8 mouse cellular contexts compared by ENCODE assay signal in the genomic region with DNA sequence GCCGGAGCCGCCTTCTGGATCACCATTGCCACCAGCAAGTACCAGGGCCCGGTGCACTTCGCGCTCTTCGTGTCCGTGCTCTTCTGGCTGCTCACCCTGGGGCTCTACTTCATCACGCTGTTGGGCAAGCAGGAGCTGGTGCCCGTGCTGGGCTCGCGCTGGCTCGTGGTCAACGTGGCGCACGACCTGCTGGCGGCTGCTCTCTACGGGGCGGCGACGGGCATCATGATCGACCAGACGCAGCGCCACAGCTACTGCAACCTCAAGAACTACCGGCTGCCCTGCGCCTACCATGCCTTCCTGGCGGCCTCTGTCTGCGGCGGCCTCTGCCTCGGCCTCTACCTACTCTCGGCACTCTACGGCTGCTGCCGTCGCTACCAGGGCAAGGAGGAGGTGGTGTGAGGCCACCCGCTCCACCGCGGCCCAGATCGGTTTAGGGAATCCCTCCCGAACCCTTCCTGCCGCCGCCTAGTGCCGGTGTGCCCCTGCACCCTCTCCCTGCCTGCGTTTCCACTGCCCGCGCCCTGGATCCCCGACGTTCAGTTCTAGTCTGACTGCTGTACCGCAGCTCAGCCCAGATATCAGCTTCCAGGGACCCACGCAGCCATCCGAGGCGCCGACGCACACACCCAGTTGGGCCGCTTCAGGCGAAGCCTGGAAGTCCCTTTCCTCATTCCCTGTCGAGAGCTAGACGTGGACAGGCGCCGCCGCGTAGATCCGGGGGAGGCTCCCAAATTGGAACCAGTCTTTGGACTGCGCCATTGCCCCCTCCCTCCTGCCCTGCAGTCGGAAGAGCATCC. TPM values are rescaled to one million over a fixed set of nuclear protein-coding genes. Genes with fewer than 3 reads are reported as not detected.
DNase-seq lines count a peak whose midpoint lies in the region; ATAC-seq lines count a peak whose summit lies in the region.

No protein-coding gene starts in this region.

- peak overlapping the region; percentile 65 for H3K4me2 ChIP-seq in forebrain, embryonic 16.5 days (ENCODE audit: low read length)

- peaks cover 10% of the 10 kb centered on the region; the same call in 1 of the 2 replicates for H3K4me1 ChIP-seq in forebrain, embryonic 16.5 days (replicated peaks; ENCODE audit: control insufficient read depth, insufficient read depth, low read length)
- peaks cover 38% of the 10 kb centered on the region for H3K4me1 ChIP-seq in hindbrain, embryonic 10.5 days (replicated peaks)

- WGBS in forebrain, embryonic 16.5 days, result under 1% methylated on average over 62 of the region's 63 CpGs
- WGBS in hindbrain, embryonic 10.5 days, result under 1% methylated on average over 63 of the region's 63 CpGs

- intact Hi-C loops in left cerebral cortex, postnatal 36 days (cut with DNase I), result loop anchor here (5.0 kb wide), 1 partner anchor 111 kb away; a partner anchor contains a TSS

- peaks cover 11% of the 10 kb centered on the region for H3K27me3 ChIP-seq in forebrain, embryonic 16.5 days (replicated peaks; ENCODE audit: control insufficient read depth, insufficient read depth, low read length)
- peaks cover 48% of the 10 kb centered on the region for H3K27me3 ChIP-seq in hindbrain, embryonic 10.5 days (ENCODE audit: insufficient read depth, poor library complexity, severe bottlenecking)

- no peaks in the 10 kb centered on the region for H3K36me3 ChIP-seq in forebrain, embryonic 16.5 days (ENCODE audit: control insufficient read depth, insufficient read depth)
- H3K36me3 ChIP-seq in hindbrain, embryonic 10.5 days, result no peaks in the 10 kb centered on the region

- no peak overlapping the region; the same call in 1 of the 2 replicates for H3K27ac ChIP-seq in forebrain, embryonic 16.5 days (ENCODE audit: low read length)
- H3K27ac ChIP-seq in hindbrain, embryonic 10.5 days, result peak overlapping the region; percentile 87

- no peaks in the 10 kb centered on the region for H3K9me3 ChIP-seq in forebrain, embryonic 16.5 days (ENCODE audit: control insufficient read depth, low read length)
- no peaks in the 10 kb centered on the region for H3K9me3 ChIP-seq in hindbrain, embryonic 10.5 days

- peak; percentile 52 for ATAC-seq in forebrain, embryonic 16.5 days
- peak; percentile 32 for ATAC-seq in megakaryocyte-erythroid progenitor cell, adult 5-6 weeks (replicated peaks; ENCODE audit: low FRiP score, low TSS enrichment, poor library complexity, severe bottlenecking)

- H3K9ac ChIP-seq in forebrain, embryonic 16.5 days (replicated peaks; ENCODE audit: low read depth, low read length), result peak overlapping the region; percentile 71

- DNase-seq in NIH3T3 (ENCODE audit: low read depth), result peak; percentile 71
- DNase-seq in cerebellum, adult 11 months, result peak; percentile 68
- DNase-seq in hindbrain, embryonic 10.5 days (ENCODE audit: low spot score), result peak; percentile 74
- DNase-seq in left cerebral cortex, postnatal 36 days (ENCODE audit: low spot score in 2 of 2), result peak; percentile 73 to 80
- DNase-seq in right cerebral cortex, postnatal 14 days, result peak; percentile 63
- DNase-seq in layer of hippocampus, adult 9-11 months, result no peak

- peak overlapping the region; percentile 65 for H3K4me3 ChIP-seq in forebrain, embryonic 16.5 days (replicated peaks; ENCODE audit: low read length)
- H3K4me3 ChIP-seq in hindbrain, embryonic 10.5 days, result peak overlapping the region; percentile 67

RNA-seq across cellular contexts. Expression of a gene that starts 0.8 kb away (rescaled TPM):
- polyA plus RNA-seq in forebrain, embryonic 16.5 days (2015; fragmentation: Nextera tagmentation; extraction: Ambion mirVana), result 1.5 and 2.0 TPM in 2 replicates
- 3.1 and 3.6 TPM in 2 replicates for polyA plus RNA-seq in hindbrain, embryonic 10.5 days (2016; fragmentation: Nextera tagmentation; extraction: Ambion mirVana)
- total RNA-seq in left cerebral cortex, postnatal 36 days (2021), result 1 to 10 TPM; 9.5 to 9.8 TPM
- total RNA-seq in megakaryocyte-erythroid progenitor cell, adult 5-6 weeks (2014; fragmentation: Nextera tagmentation), result 3.3 and 6.1 TPM in 2 replicates
- 4.5 and 5.8 TPM in 2 replicates for total RNA-seq in megakaryocyte-erythroid progenitor cell, adult 5-6 weeks (2017)

RNA-seq across cellular contexts. Expression of a gene that starts 15.8 kb away (rescaled TPM):
- 65.4 and 78.7 TPM in 2 replicates for polyA plus RNA-seq in forebrain, embryonic 16.5 days (2015; fragmentation: Nextera tagmentation; extraction: Ambion mirVana)
- polyA plus RNA-seq in hindbrain, embryonic 10.5 days (2016; fragmentation: Nextera tagmentation; extraction: Ambion mirVana), result 35.3 and 40.2 TPM in 2 replicates
- 10 to 100 TPM; 78.8 to 94.5 TPM for total RNA-seq in left cerebral cortex, postnatal 36 days (2021)
- 19.4 and 30.4 TPM in 2 replicates for total RNA-seq in megakaryocyte-erythroid progenitor cell, adult 5-6 weeks (2014; fragmentation: Nextera tagmentation)
- total RNA-seq in megakaryocyte-erythroid progenitor cell, adult 5-6 weeks (2017), result 10.7 and 13.4 TPM in 2 replicates

RNA-seq across cellular contexts. Expression of a gene that starts 19.1 kb away (rescaled TPM):
- 7.4 and 7.5 TPM in 2 replicates for polyA plus RNA-seq in forebrain, embryonic 16.5 days (2015; fragmentation: Nextera tagmentation; extraction: Ambion mirVana)
- 17.5 and 19.0 TPM in 2 replicates for polyA plus RNA-seq in hindbrain, embryonic 10.5 days (2016; fragmentation: Nextera tagmentation; extraction: Ambion mirVana)
- 10 to 100 TPM; 29.3 to 40.2 TPM for total RNA-seq in left cerebral cortex, postnatal 36 days (2021)
- total RNA-seq in megakaryocyte-erythroid progenitor cell, adult 5-6 weeks (2014; fragmentation: Nextera tagmentation), result 2.2 and 6.1 TPM in 2 replicates
- total RNA-seq in megakaryocyte-erythroid progenitor cell, adult 5-6 weeks (2017), result 4.6 TPM in 1 of 2 replicates, not detected in the other

RNA-seq across cellular contexts. Expression of a gene that starts 54.1 kb away (rescaled TPM):
- 1.2 and 1.5 TPM in 2 replicates for polyA plus RNA-seq in forebrain, embryonic 16.5 days (2015; fragmentation: Nextera tagmentation; extraction: Ambion mirVana)
- 0.26 and 0.46 TPM in 2 replicates for polyA plus RNA-seq in hindbrain, embryonic 10.5 days (2016; fragmentation: Nextera tagmentation; extraction: Ambion mirVana)
- total RNA-seq in left cerebral cortex, postnatal 36 days (2021), result under 1 TPM; 0.27 to 0.76 TPM
- not detected in 2 replicates for total RNA-seq in megakaryocyte-erythroid progenitor cell, adult 5-6 weeks (2014; fragmentation: Nextera tagmentation)
- total RNA-seq in megakaryocyte-erythroid progenitor cell, adult 5-6 weeks (2017), result not detected in 2 replicates

RNA-seq across cellular contexts. Expression of a gene that starts 57.7 kb away (rescaled TPM):
- 28.8 and 31.9 TPM in 2 replicates for polyA plus RNA-seq in forebrain, embryonic 16.5 days (2015; fragmentation: Nextera tagmentation; extraction: Ambion mirVana)
- polyA plus RNA-seq in hindbrain, embryonic 10.5 days (2016; fragmentation: Nextera tagmentation; extraction: Ambion mirVana), result 28.2 TPM in 2 replicates
- 10 to 100 TPM; 63.6 to 72.2 TPM for total RNA-seq in left cerebral cortex, postnatal 36 days (2021)
- total RNA-seq in megakaryocyte-erythroid progenitor cell, adult 5-6 weeks (2014; fragmentation: Nextera tagmentation), result 8.9 and 13.5 TPM in 2 replicates
- total RNA-seq in megakaryocyte-erythroid progenitor cell, adult 5-6 weeks (2017), result 4.6 and 5.2 TPM in 2 replicates

Comparison
In these comparisons a context has a peak if more than half of its experiments do, and no peak if none do; other contexts are left out.
1. RNA of a gene that starts 19.1 kb away (total RNA-seq): 29.3 to 40.2 TPM in left cerebral cortex, postnatal 36 days; 2.2 to 6.1 TPM in megakaryocyte-erythroid progenitor cell, adult 5-6 weeks; every median in the first group is over 4 times any median in the second.